Mouse (Mus musculus): ENCODE results near the gene Anp32a. TPM values are rescaled to one million over a fixed set of nuclear protein-coding genes. Genes with fewer than 3 reads are reported as not detected.

Gene Anp32a
- total and polyA plus RNA-seq, 3 experiments = 28.8 to 204 (median 189) TPM

DNA sequence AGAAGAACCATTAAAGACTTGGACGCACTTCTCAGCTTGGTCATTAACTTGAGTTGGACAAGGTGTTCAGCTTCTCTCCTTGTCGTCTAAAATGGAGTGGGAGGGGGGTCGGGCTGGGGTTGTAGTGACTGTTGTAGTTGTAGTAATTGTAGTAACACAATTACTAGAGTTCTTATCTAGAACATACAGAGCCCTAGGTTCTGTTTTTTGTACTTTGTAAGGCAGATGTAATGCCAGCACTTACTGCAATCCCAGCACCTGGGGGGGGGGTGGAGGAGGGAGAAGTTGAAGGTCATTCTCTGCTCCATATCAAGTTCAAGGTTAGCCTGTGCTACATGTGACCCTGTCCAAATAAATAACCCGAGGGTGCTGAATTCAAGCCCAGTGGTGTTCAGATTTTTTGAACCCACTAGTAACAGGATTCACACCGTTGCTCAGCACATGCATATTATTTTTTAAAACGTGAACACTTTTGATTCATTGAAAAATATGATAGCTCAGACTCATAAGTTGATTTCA lies 7.4 kb downstream of the Anp32a start:
- H3K27ac ChIP-seq = peak overlapping the region; percentile 1; the same call in 1 of the 2 replicates
- TF ChIP-seq EP300 (IDR thresholded peaks at IDR 0.05; ENCODE audit: insufficient read depth, low read depth, low read length) = no peak
- no peak for TF ChIP-seq CTCF (IDR thresholded peaks at IDR 0.05)
- TF ChIP-seq POLR2A (IDR thresholded peaks at IDR 0.05; ENCODE audit: insufficient read depth, low read depth, low read length) = no peak
- H3K9ac ChIP-seq (ENCODE audit: low read depth, low read length) = no peak overlapping the region
- 46% methylated on average over 6 of the region's 6 CpGs for WGBS
- peaks cover 11% of the 10 kb centered on the region for H3K36me3 ChIP-seq (ENCODE audit: control insufficient read depth, insufficient read depth, low read length)
- H3K4me3 ChIP-seq = no peak overlapping the region
- intact Hi-C loops (cut with DNase I) = no loop called here
- H3K79me2 ChIP-seq (replicated peaks; ENCODE audit: control insufficient read depth, insufficient read depth, low read length) = peaks cover 7% of the 10 kb centered on the region
- DNase-seq = no peak
- H3K27me3 ChIP-seq (ENCODE audit: control insufficient read depth, insufficient read depth, low read length) = no peaks in the 10 kb centered on the region
- H3K4me1 ChIP-seq (ENCODE audit: control insufficient read depth, insufficient read depth, low read length) = peaks cover 31% of the 10 kb centered on the region

DNA sequence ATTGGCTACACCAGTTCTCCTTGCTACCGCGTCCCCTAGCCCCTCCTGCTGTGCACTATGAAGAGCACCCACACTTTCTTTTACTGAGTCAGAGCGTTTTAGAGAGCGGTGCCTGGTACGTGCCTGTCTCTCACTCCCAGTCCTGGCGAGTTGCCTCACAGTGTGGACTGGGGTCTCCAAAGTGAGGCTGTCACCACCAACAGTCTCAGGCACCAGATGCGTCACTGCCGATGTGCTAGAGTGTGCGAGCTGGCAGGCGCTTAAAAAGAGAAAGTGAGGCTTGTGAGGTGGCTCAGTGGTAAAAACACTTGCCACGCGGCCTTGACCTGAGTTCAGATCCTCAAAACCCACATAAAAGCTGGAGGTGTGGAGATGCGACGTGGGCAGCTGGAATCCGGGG lies 8.2 kb downstream of the Anp32a start:
- WGBS = 48% methylated on average over 15 of the region's 15 CpGs
- Histone ChIP-seq H3K27me3 (ENCODE audit: control insufficient read depth, insufficient read depth, low read length) (no peaks in the 10 kb centered on the region), H3K9ac (ENCODE audit: low read depth, low read length) (peak overlapping the region; percentile 3; the same call in 1 of the 2 replicates), H3K79me2 (replicated peaks; ENCODE audit: control insufficient read depth, insufficient read depth, low read length) (peaks cover 5% of the 10 kb centered on the region), H3K4me3 (no peak overlapping the region), H3K27ac (peak overlapping the region; percentile 15; the same call in 1 of the 2 replicates), H3K36me3 (ENCODE audit: control insufficient read depth, insufficient read depth, low read length) (peaks cover 11% of the 10 kb centered on the region), H3K4me1 (ENCODE audit: control insufficient read depth, insufficient read depth, low read length) (peaks cover 33% of the 10 kb centered on the region)
- DNase-seq = peak; percentile 13 to 21
- intact Hi-C loops (cut with DNase I) = no loop called here
- no peak for TF ChIP-seq CTCF (IDR thresholded peaks at IDR 0.05)
- no peak for TF ChIP-seq POLR2A (IDR thresholded peaks at IDR 0.05; ENCODE audit: insufficient read depth, low read depth, low read length)
- no peak for TF ChIP-seq EP300 (IDR thresholded peaks at IDR 0.05; ENCODE audit: insufficient read depth, low read depth, low read length)

DNA sequence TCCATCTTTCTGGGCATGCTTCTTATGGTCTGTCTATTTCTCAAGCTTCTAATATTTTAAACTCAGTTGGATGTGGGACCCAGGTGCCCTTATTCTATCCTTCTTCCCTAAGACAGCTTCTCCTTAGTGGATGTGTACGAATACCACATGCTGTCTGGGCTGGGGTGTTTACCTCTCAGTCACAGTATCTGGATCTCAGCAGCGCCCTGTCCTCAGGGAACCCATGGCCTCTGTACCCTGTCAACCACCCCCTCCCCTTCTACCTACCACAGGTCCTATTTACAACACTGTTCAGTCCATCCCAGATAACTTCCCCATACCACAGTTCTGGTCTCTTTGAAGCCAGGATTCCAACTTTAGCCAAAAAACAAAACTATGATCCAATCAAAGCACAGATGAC lies 9.6 kb downstream of the Anp32a start:
- 57% methylated on average over 2 of the region's 2 CpGs for WGBS

DNA sequence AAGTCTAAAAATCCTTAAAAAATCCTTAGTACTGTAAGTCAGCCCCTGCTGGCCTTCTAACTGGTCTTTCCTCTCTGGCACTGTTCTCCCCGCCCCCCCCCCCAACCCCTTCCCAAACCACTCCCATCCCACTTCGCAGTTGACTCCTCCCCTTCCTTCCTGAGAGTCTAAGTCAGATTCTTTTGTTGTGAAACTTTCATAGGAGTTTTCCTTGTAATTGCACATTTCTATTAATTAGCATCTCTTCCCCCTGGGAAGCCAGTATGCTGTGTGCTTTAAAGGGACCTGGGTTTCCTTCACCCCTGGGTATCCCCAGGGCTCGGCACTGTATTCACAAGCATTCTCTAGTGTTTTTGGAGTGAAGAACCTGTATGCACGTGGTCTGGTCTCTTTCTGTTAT lies 10.1 kb downstream of the Anp32a start:
- intact Hi-C loops (cut with DNase I) = no loop called here
- Histone ChIP-seq H3K27me3 (ENCODE audit: control insufficient read depth, insufficient read depth, low read length) (no peaks in the 10 kb centered on the region), H3K4me1 (ENCODE audit: control insufficient read depth, insufficient read depth, low read length) (peaks cover 42% of the 10 kb centered on the region), H3K27ac (peak overlapping the region; percentile 61), H3K79me2 (replicated peaks; ENCODE audit: control insufficient read depth, insufficient read depth, low read length) (peaks cover 14% of the 10 kb centered on the region), H3K4me3 (no peak overlapping the region), H3K9ac (ENCODE audit: low read depth, low read length) (no peak overlapping the region), H3K36me3 (ENCODE audit: control insufficient read depth, insufficient read depth, low read length) (peaks cover 11% of the 10 kb centered on the region)
- DNase-seq = peak; percentile 17 to 18
- no peak for TF ChIP-seq EP300 (IDR thresholded peaks at IDR 0.05; ENCODE audit: insufficient read depth, low read depth, low read length)
- TF ChIP-seq POLR2A (IDR thresholded peaks at IDR 0.05; ENCODE audit: insufficient read depth, low read depth, low read length) = no peak
- no peak for TF ChIP-seq CTCF (IDR thresholded peaks at IDR 0.05)
- WGBS = 19% methylated on average over 4 of the region's 4 CpGs

More for the DNA sequence above, 9.6 kb downstream of the Anp32a start:
- Histone ChIP-seq H3K36me3 (ENCODE audit: control insufficient read depth, insufficient read depth, low read length) (peaks cover 11% of the 10 kb centered on the region), H3K4me1 (ENCODE audit: control insufficient read depth, insufficient read depth, low read length) (peaks cover 40% of the 10 kb centered on the region), H3K27me3 (ENCODE audit: control insufficient read depth, insufficient read depth, low read length) (no peaks in the 10 kb centered on the region), H3K4me3 (no peak overlapping the region), H3K27ac (peak overlapping the region; percentile 53), H3K79me2 (replicated peaks; ENCODE audit: control insufficient read depth, insufficient read depth, low read length) (peaks cover 10% of the 10 kb centered on the region), H3K9ac (ENCODE audit: low read depth, low read length) (0 out of 2 replicates have a peak overlapping the region, but pooled peaks have one; percentile 43)
- DNase-seq = no peak
- intact Hi-C loops (cut with DNase I) = no loop called here
- TF ChIP-seq EP300 (IDR thresholded peaks at IDR 0.05; ENCODE audit: insufficient read depth, low read depth, low read length) (no peak), CTCF (IDR thresholded peaks at IDR 0.05) (no peak), POLR2A (IDR thresholded peaks at IDR 0.05; ENCODE audit: insufficient read depth, low read depth, low read length) (no peak)

DNA sequence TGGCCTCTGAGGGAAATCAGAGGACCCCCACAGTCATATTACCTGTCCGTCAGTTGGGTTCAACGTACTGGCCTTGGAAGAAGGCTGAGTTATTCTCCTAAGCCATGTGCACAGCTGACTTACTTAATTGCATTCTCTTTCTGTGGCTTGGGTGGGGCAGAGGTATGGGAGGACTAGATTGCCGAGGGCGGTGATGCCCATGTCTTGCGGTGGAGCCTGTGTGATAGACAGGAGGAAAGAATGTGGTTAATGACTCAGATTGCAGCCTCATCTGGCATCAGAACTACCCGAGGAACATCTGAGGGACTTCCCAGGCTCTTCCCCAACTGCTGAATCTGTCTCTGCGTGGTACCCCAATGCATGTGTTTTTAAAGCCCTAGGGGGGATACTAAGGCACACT lies 12.7 kb downstream of the Anp32a start:
- H3K36me3 ChIP-seq (ENCODE audit: control insufficient read depth, insufficient read depth, low read length) = peaks cover 11% of the 10 kb centered on the region
- peaks cover 16% of the 10 kb centered on the region for H3K79me2 ChIP-seq (replicated peaks; ENCODE audit: control insufficient read depth, insufficient read depth, low read length)
- no peak for DNase-seq
- no peak for TF ChIP-seq POLR2A (IDR thresholded peaks at IDR 0.05; ENCODE audit: insufficient read depth, low read depth, low read length)
- no peak for TF ChIP-seq EP300 (IDR thresholded peaks at IDR 0.05; ENCODE audit: insufficient read depth, low read depth, low read length)
- no peak for TF ChIP-seq CTCF (IDR thresholded peaks at IDR 0.05)
- no peak overlapping the region for H3K4me3 ChIP-seq
- H3K4me1 ChIP-seq (ENCODE audit: control insufficient read depth, insufficient read depth, low read length) = peaks cover 48% of the 10 kb centered on the region
- intact Hi-C loops (cut with DNase I) = no loop called here
- H3K27ac ChIP-seq = no peak overlapping the region
- H3K27me3 ChIP-seq (ENCODE audit: control insufficient read depth, insufficient read depth, low read length) = no peaks in the 10 kb centered on the region
- H3K9ac ChIP-seq (ENCODE audit: low read depth, low read length) = no peak overlapping the region
- 65% methylated on average over 7 of the region's 7 CpGs for WGBS

DNA sequence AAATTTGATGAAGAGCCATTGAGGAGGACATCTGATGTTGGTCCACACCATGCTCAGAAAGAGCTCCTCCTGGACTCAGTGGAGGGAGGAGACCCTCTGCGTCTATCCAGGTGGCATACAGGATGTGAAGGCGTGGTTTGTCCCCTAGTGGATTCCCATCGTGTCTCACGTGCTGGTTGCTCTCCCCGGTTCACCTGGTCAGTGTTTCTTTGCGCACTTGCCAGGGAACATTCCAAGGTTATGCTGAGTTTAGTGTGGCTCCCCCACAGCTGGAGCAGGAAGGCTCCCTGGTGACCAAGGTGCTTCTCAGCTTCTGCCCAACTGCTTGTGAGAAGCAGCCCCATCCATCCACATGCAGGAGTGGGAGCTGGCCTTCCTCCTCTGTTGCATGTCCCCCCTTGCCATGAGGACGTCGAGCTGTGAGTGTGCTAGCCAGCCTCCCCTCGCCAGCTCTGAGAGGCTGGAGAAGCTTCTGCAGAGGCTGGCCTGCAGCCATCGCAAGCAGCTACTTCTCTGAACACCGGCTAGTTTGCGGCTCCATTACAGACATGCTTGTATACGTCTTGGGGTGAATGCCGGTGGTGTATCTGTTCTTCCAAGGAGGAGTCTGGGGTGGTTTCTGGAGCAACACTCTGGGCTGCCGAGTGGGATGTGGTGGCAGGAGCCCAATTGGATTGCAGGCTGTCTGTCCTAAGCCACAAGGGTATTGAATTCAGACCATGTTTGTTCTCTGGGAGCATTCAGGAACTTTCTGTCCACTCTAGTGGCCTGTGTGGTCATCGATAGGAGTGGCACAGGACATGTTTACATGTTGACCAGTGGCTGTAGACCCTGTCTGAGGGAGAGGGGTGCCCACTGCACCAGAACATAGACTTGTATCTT lies 14.0 kb downstream of the Anp32a start:
- Histone ChIP-seq H3K4me3 (no peak overlapping the region), H3K9ac (ENCODE audit: low read depth, low read length) (no peak overlapping the region), H3K27ac (peak overlapping the region; percentile 12; the same call in 1 of the 2 replicates), H3K27me3 (ENCODE audit: control insufficient read depth, insufficient read depth, low read length) (no peaks in the 10 kb centered on the region), H3K79me2 (replicated peaks; ENCODE audit: control insufficient read depth, insufficient read depth, low read length) (peaks cover 16% of the 10 kb centered on the region), H3K4me1 (ENCODE audit: control insufficient read depth, insufficient read depth, low read length) (peaks cover 46% of the 10 kb centered on the region), H3K36me3 (ENCODE audit: control insufficient read depth, insufficient read depth, low read length) (peaks cover 13% of the 10 kb centered on the region)
- no peak for TF ChIP-seq EP300 (IDR thresholded peaks at IDR 0.05; ENCODE audit: insufficient read depth, low read depth, low read length)
- TF ChIP-seq CTCF (IDR thresholded peaks at IDR 0.05) = no peak
- no peak for TF ChIP-seq POLR2A (IDR thresholded peaks at IDR 0.05; ENCODE audit: insufficient read depth, low read depth, low read length)
- WGBS = 37% methylated on average over 16 of the region's 16 CpGs
- intact Hi-C loops (cut with DNase I) = no loop called here
- peak; percentile 41 to 55 for DNase-seq

All from heart, adult 2 months (tissue).